ENCODE assay signal across 8 mouse cellular contexts in genomic region chr4:135801543-135801942, GRCm38 (mm10). TPM values are rescaled to one million over a fixed set of nuclear protein-coding genes. Genes with fewer than 3 reads are reported as not detected.
DNase-seq lines count a peak whose midpoint lies in the region; ATAC-seq and TF ChIP-seq lines count a peak whose summit lies in the region.

No protein-coding gene starts in this region.

- H3K4me3 ChIP-seq in hindbrain, embryonic 11.5 days (ENCODE audit: low read depth, low read length) = no peak overlapping the region
- H3K4me3 ChIP-seq in hindbrain, embryonic 16.5 days (ENCODE audit: low read length) = no peak overlapping the region
- no peak overlapping the region for H3K4me3 ChIP-seq in kidney, adult 2 months (ENCODE audit: insufficient read depth, low read depth, low read length)
- H3K4me3 ChIP-seq in limb, embryonic 10.5 days = no peak overlapping the region
- H3K4me3 ChIP-seq in stomach, embryonic 15.5 days (replicated peaks) = no peak overlapping the region

- WGBS in hindbrain, embryonic 11.5 days = 23% methylated on average over 8 of the region's 8 CpGs
- 12% methylated on average over 8 of the region's 8 CpGs for WGBS in hindbrain, embryonic 16.5 days
- WGBS in kidney, adult 2 months = 6% methylated on average over 8 of the region's 8 CpGs
- WGBS in limb, embryonic 10.5 days = 25% methylated on average over 8 of the region's 8 CpGs
- 19% methylated on average over 8 of the region's 8 CpGs for WGBS in stomach, embryonic 15.5 days

- H3K27ac ChIP-seq in hindbrain, embryonic 11.5 days (ENCODE audit: low read depth, low read length) = no peak overlapping the region
- no peak overlapping the region for H3K27ac ChIP-seq in hindbrain, embryonic 16.5 days (ENCODE audit: low read depth, low read length)
- no peak overlapping the region for H3K27ac ChIP-seq in kidney, adult 2 months (ENCODE audit: insufficient read depth, low read depth, low read length)
- H3K27ac ChIP-seq in limb, embryonic 10.5 days = no peak overlapping the region
- H3K27ac ChIP-seq in stomach, embryonic 15.5 days = no peak overlapping the region

- H3K36me3 ChIP-seq in hindbrain, embryonic 11.5 days (ENCODE audit: control insufficient read depth, insufficient read depth, low read length) = no peaks in the 10 kb centered on the region
- no peaks in the 10 kb centered on the region for H3K36me3 ChIP-seq in hindbrain, embryonic 16.5 days (ENCODE audit: control insufficient read depth, insufficient read depth, low read length)
- no peaks in the 10 kb centered on the region for H3K36me3 ChIP-seq in kidney, adult 2 months (ENCODE audit: control insufficient read depth, insufficient read depth, low read length)
- H3K36me3 ChIP-seq in limb, embryonic 10.5 days = no peaks in the 10 kb centered on the region
- no peaks in the 10 kb centered on the region for H3K36me3 ChIP-seq in stomach, embryonic 15.5 days

- H3K9ac ChIP-seq in hindbrain, embryonic 11.5 days (ENCODE audit: low read depth, low read length) = no peak overlapping the region
- H3K9ac ChIP-seq in hindbrain, embryonic 16.5 days (ENCODE audit: low read depth, low read length) = no peak overlapping the region
- no peak overlapping the region for H3K9ac ChIP-seq in stomach, embryonic 15.5 days

- no peak for TF ChIP-seq POLR2A in kidney, adult 2 months (IDR thresholded peaks at IDR 0.05; ENCODE audit: low read depth, low read length)

- intact Hi-C loops in gastrocnemius, postnatal 14 days (cut with DNase I; ENCODE audit: low total_unique reads) = loop anchor here (5.0 kb wide), 1 partner anchor 81 kb away; no protein-coding TSS in a partner anchor

- no peaks in the 10 kb centered on the region for H3K9me3 ChIP-seq in hindbrain, embryonic 11.5 days (ENCODE audit: control insufficient read depth, low read length)
- no peaks in the 10 kb centered on the region for H3K9me3 ChIP-seq in hindbrain, embryonic 16.5 days (ENCODE audit: control insufficient read depth, low read length)
- H3K9me3 ChIP-seq in limb, embryonic 10.5 days (replicated peaks) = no peaks in the 10 kb centered on the region
- H3K9me3 ChIP-seq in stomach, embryonic 15.5 days = no peaks in the 10 kb centered on the region

- peak; percentile 95 for DNase-seq in hindbrain, embryonic 11.5 days (ENCODE audit: low spot score)
- DNase-seq in cerebellum, postnatal 25 days = peak; percentile 89 to 92
- DNase-seq in gastrocnemius, postnatal 14 days = peak; percentile 87
- DNase-seq in kidney, adult 2 months = peak; percentile 97
- peak; percentile 94 for DNase-seq in limb, embryonic 10.5 days (ENCODE audit: low spot score)
- DNase-seq in monocyte, adult 2 months (ENCODE audit: low read depth in 1 of 2, low spot score in 2 of 2) = peak; percentile 62 to 78

- TF ChIP-seq CTCF in kidney, adult 2 months (conservative IDR thresholded peaks at IDR 0.05; ENCODE audit: insufficient read depth, insufficient read length, low read depth, low read length) = peak; percentile 96

- H3K4me2 ChIP-seq in hindbrain, embryonic 11.5 days (replicated peaks; ENCODE audit: low read depth, low read length) = no peak overlapping the region
- H3K4me2 ChIP-seq in hindbrain, embryonic 16.5 days (ENCODE audit: low read length) = no peak overlapping the region
- H3K4me2 ChIP-seq in stomach, embryonic 15.5 days = no peak overlapping the region

- no peak for ATAC-seq in hindbrain, embryonic 11.5 days (ENCODE audit: low FRiP score)
- no peak; the same call in 1 of the 2 replicates for ATAC-seq in hindbrain, embryonic 16.5 days
- ATAC-seq in stomach, embryonic 15.5 days (ENCODE audit: insufficient read depth, low FRiP score, low read depth) = 0 out of 2 replicates have a peak, but pooled peaks have one; percentile 15

- no peaks in the 10 kb centered on the region for H3K27me3 ChIP-seq in hindbrain, embryonic 11.5 days (ENCODE audit: control insufficient read depth, insufficient read depth, low read length)
- no peaks in the 10 kb centered on the region for H3K27me3 ChIP-seq in hindbrain, embryonic 16.5 days (replicated peaks; ENCODE audit: control insufficient read depth, insufficient read depth, low read length)
- H3K27me3 ChIP-seq in kidney, adult 2 months (replicated peaks; ENCODE audit: control insufficient read depth, insufficient read depth, low read length) = no peaks in the 10 kb centered on the region
- H3K27me3 ChIP-seq in limb, embryonic 10.5 days (ENCODE audit: low read depth, poor library complexity, severe bottlenecking) = 0 out of 2 replicates have a peak, but pooled peaks cover 5% of the 10 kb centered on the region
- H3K27me3 ChIP-seq in stomach, embryonic 15.5 days (replicated peaks) = no peaks in the 10 kb centered on the region

- H3K4me1 ChIP-seq in hindbrain, embryonic 11.5 days (replicated peaks; ENCODE audit: control insufficient read depth, insufficient read depth, low read length) = no peaks in the 10 kb centered on the region
- H3K4me1 ChIP-seq in hindbrain, embryonic 16.5 days (ENCODE audit: control insufficient read depth, insufficient read depth, low read depth, low read length) = no peaks in the 10 kb centered on the region
- peaks cover 8% of the 10 kb centered on the region for H3K4me1 ChIP-seq in kidney, adult 2 months (ENCODE audit: control insufficient read depth, insufficient read depth, low read length)
- peaks cover 14% of the 10 kb centered on the region for H3K4me1 ChIP-seq in limb, embryonic 10.5 days
- H3K4me1 ChIP-seq in stomach, embryonic 15.5 days = peaks cover 8% of the 10 kb centered on the region

RNA-seq across cellular contexts. Expression of gene Myom3, which starts 42.0 kb away (rescaled TPM):
- 0.22 and 0.25 TPM in 2 replicates for polyA plus RNA-seq in hindbrain, embryonic 11.5 days (2014; fragmentation: Nextera tagmentation; extraction: Ambion mirVana)
- 0.90 and 0.99 TPM in 2 replicates for polyA plus RNA-seq in hindbrain, embryonic 16.5 days (2015; fragmentation: Nextera tagmentation; extraction: Ambion mirVana)
- 10 to 100 TPM; 36.6 to 76.7 TPM for total RNA-seq in gastrocnemius, postnatal 14 days (2021)
- 0.10 and 1.5 TPM in 2 replicates for polyA plus RNA-seq in kidney, adult 2 months (2012; rRNA removed)
- 0.11 and 0.15 TPM in 2 replicates for polyA plus RNA-seq in limb, embryonic 10.5 days (2016; fragmentation: Nextera tagmentation; extraction: Ambion mirVana)
- polyA plus RNA-seq in stomach, embryonic 15.5 days (2015; fragmentation: Nextera tagmentation; extraction: Ambion mirVana) = 0.58 and 1.1 TPM in 2 replicates

RNA-seq across cellular contexts. Expression of gene Srsf10, which starts 54.0 kb away (rescaled TPM):
- 390 and 420 TPM in 2 replicates for polyA plus RNA-seq in hindbrain, embryonic 11.5 days (2014; fragmentation: Nextera tagmentation; extraction: Ambion mirVana)
- polyA plus RNA-seq in hindbrain, embryonic 16.5 days (2015; fragmentation: Nextera tagmentation; extraction: Ambion mirVana) = 144 and 166 TPM in 2 replicates
- 10 to 100 TPM; 30.9 to 33.0 TPM for total RNA-seq in gastrocnemius, postnatal 14 days (2021)
- polyA plus RNA-seq in kidney, adult 2 months (2012; rRNA removed) = 43.4 TPM in 2 replicates
- polyA plus RNA-seq in limb, embryonic 10.5 days (2016; fragmentation: Nextera tagmentation; extraction: Ambion mirVana) = 328 and 383 TPM in 2 replicates
- polyA plus RNA-seq in stomach, embryonic 15.5 days (2015; fragmentation: Nextera tagmentation; extraction: Ambion mirVana) = 204 and 211 TPM in 2 replicates
